Comparison of ENCODE assay signal across 8 mouse cellular contexts in the genomic region with DNA sequence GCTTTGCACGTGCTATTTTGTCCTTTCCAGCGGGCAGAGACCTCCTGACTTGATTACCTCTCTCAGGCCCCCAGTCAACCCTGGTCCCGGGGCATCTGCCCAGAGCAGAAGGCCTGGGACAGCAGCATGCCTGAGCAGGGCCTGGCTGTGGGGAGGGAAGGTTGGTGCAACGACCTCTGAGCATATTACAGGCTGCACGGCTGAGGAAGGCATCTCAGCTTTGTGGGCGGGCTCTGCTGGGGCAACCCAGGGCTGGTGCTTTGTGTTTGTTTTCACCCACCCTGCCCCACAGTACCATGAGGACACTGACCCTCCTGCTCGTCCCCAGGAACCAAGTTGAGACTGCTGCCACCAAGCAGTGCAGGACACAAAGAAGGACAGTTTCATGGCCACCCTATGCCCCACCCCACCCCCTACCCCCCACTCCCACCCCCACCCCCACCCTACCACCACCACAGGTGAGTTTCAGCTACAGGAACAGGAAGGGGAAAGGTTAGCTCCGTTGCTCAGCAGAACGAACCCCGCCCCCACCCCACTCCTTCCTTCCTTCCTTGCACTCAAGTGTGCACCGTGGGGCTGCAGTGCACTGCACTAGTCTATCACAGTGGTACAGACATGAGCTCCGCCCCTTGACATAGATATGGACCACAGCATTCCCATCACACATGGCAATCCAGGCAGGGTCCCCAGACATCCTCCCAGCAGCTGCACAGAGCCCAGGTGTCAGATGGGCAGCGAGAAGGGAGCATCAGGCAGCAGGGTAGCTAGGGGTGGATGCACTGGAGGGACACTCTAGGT. TPM values are rescaled to one million over a fixed set of nuclear protein-coding genes. Genes with fewer than 3 reads are reported as not detected.
A peak's percentile ranks its signal among the peaks of the same experiment; 100 is the strongest.
DNase-seq lines count a peak whose midpoint lies in the region; ATAC-seq and TF ChIP-seq lines count a peak whose summit lies in the region.

No protein-coding gene starts in this region.

- no peak for ATAC-seq in hindbrain, embryonic 13.5 days (ENCODE audit: low FRiP score)
- no peak; the same call in 1 of the 2 replicates for ATAC-seq in hindbrain, postnatal 0 days
- ATAC-seq in hindbrain, embryonic 16.5 days, result no peak

- no peak overlapping the region for H3K4me3 ChIP-seq in hindbrain, embryonic 13.5 days
- no peak overlapping the region for H3K4me3 ChIP-seq in hindbrain, postnatal 0 days (ENCODE audit: low read length)
- no peak overlapping the region for H3K4me3 ChIP-seq in hindbrain, embryonic 16.5 days (ENCODE audit: low read length)

- H3K27ac ChIP-seq in hindbrain, embryonic 13.5 days, result no peak overlapping the region
- no peak overlapping the region for H3K27ac ChIP-seq in hindbrain, postnatal 0 days
- H3K27ac ChIP-seq in hindbrain, embryonic 16.5 days (ENCODE audit: low read depth, low read length), result no peak overlapping the region

- no peaks in the 10 kb centered on the region for H3K36me3 ChIP-seq in hindbrain, embryonic 13.5 days
- no peaks in the 10 kb centered on the region for H3K36me3 ChIP-seq in hindbrain, postnatal 0 days (ENCODE audit: insufficient read depth, low read length)
- no peaks in the 10 kb centered on the region for H3K36me3 ChIP-seq in hindbrain, embryonic 16.5 days (ENCODE audit: control insufficient read depth, insufficient read depth, low read length)

- no peak for DNase-seq in hindbrain, postnatal 0 days (ENCODE audit: low spot score)
- DNase-seq in R1 (ENCODE audit: low read depth, low spot score), result peak; percentile 75
- peak; percentile 79 to 80 for DNase-seq in spleen, postnatal 36 days (ENCODE audit: low spot score in 2 of 2)
- no peak for DNase-seq in right cerebral cortex, postnatal 10 days (ENCODE audit: low spot score in 2 of 2)
- no peak for DNase-seq in lung, postnatal 36 days
- no peak for DNase-seq in cerebellum, adult 9-11 months

- 37% methylated on average over 13 of the region's 13 CpGs for whole genome bisulfite sequencing in hindbrain, embryonic 13.5 days
- 52% methylated on average over 13 of the region's 13 CpGs for WGBS in hindbrain, postnatal 0 days
- WGBS in hindbrain, embryonic 16.5 days, result 49% methylated on average over 12 of the region's 13 CpGs

- no peaks in the 10 kb centered on the region for H3K27me3 ChIP-seq in hindbrain, embryonic 13.5 days
- no peaks in the 10 kb centered on the region for H3K27me3 ChIP-seq in hindbrain, postnatal 0 days (ENCODE audit: insufficient read depth, low read length)
- no peaks in the 10 kb centered on the region for H3K27me3 ChIP-seq in hindbrain, embryonic 16.5 days (replicated peaks; ENCODE audit: control insufficient read depth, insufficient read depth, low read length)

- TF ChIP-seq CTCF in hindbrain, postnatal 0 days (IDR thresholded peaks at IDR 0.05; ENCODE audit: low read depth), result no peak

- peak overlapping the region; percentile 51; the same call in 1 of the 2 replicates for H3K9ac ChIP-seq in hindbrain, embryonic 13.5 days
- no peak overlapping the region for H3K9ac ChIP-seq in hindbrain, postnatal 0 days (replicated peaks; ENCODE audit: low read length)
- peak overlapping the region; percentile 35; the same call in 1 of the 2 replicates for H3K9ac ChIP-seq in hindbrain, embryonic 16.5 days (ENCODE audit: low read depth, low read length)

- H3K4me1 ChIP-seq in hindbrain, embryonic 13.5 days (replicated peaks), result peaks cover 30% of the 10 kb centered on the region
- H3K4me1 ChIP-seq in hindbrain, postnatal 0 days (ENCODE audit: insufficient read depth, low read length), result no peaks in the 10 kb centered on the region
- peaks cover 12% of the 10 kb centered on the region for H3K4me1 ChIP-seq in hindbrain, embryonic 16.5 days (ENCODE audit: control insufficient read depth, insufficient read depth, low read depth, low read length)

- no peak overlapping the region for H3K4me2 ChIP-seq in hindbrain, embryonic 13.5 days
- H3K4me2 ChIP-seq in hindbrain, postnatal 0 days (ENCODE audit: low read depth, low read length), result no peak overlapping the region
- no peak overlapping the region for H3K4me2 ChIP-seq in hindbrain, embryonic 16.5 days (ENCODE audit: low read length)

- H3K9me3 ChIP-seq in hindbrain, embryonic 13.5 days, result no peaks in the 10 kb centered on the region
- no peaks in the 10 kb centered on the region for H3K9me3 ChIP-seq in hindbrain, postnatal 0 days (ENCODE audit: low read length)
- H3K9me3 ChIP-seq in hindbrain, embryonic 16.5 days (ENCODE audit: control insufficient read depth, low read length), result no peaks in the 10 kb centered on the region

RNA-seq across cellular contexts. Expression of gene Sik1, which starts 34.3 kb away (rescaled TPM):
- 20.1 and 23.4 TPM in 2 replicates for polyA plus RNA-seq in hindbrain, embryonic 13.5 days (2015; fragmentation: Nextera tagmentation; extraction: Ambion mirVana)
- 39.6 and 41.6 TPM in 2 replicates for total RNA-seq in hindbrain, postnatal 0 days (2014; rRNA removed)
- 14.4 and 18.1 TPM in 2 replicates for polyA plus RNA-seq in hindbrain, postnatal 0 days (2015; fragmentation: Nextera tagmentation; extraction: Ambion mirVana)
- polyA plus RNA-seq in hindbrain, embryonic 16.5 days (2015; fragmentation: Nextera tagmentation; extraction: Ambion mirVana), result 16.2 and 17.4 TPM in 2 replicates

Comparison
In these comparisons a context has a peak if more than half of its experiments do, and no peak if none do; other contexts are left out.
1. DNase-seq: peak in R1 (single experiment) and spleen, postnatal 36 days (2 of 2); none in hindbrain, postnatal 0 days (single experiment), right cerebral cortex, postnatal 10 days (0 of 2), lung, postnatal 36 days (single experiment) and cerebellum, adult 9-11 months (single experiment).